Mouse (Mus musculus) stomach, postnatal 0 days (tissue): ENCODE data around the gene Pparg.

Experiments used
- CTCF ChIP-seq: IDR thresholded peaks from 2 replicates; pipeline ENCODE4 v1.5.1; 2016; ENCODE audit warnings: antibody characterized with exemption, low read depth, mild to moderate bottlenecking, moderate library complexity
- EP300 ChIP-seq: optimal IDR thresholded peaks from 2 replicates; pipeline ENCODE3; 2016; ENCODE audit warnings: antibody characterized with exemption

- TF ChIP-seq EP300 (no peak), CTCF (no peak)
Measured at GRCm38 (mm10) chr6:115361606-115362462, 1.1 kb downstream of the Pparg start.
